Mouse (Mus musculus) liver, embryonic 12.5 days (tissue): ENCODE data around the gene Gm17349. TPM values are rescaled to one million over a fixed set of nuclear protein-coding genes. Genes with fewer than 3 reads are reported as not detected.

ENCODE experiments used
- ATAC-seq: fragments of 200-750 bp; cut with Nextera tagmentation; 2 replicates; pipeline ENCODE4 v1.8.0; 2017; ENCODE audit warnings: moderate number of reproducible peaks, mild to moderate bottlenecking, moderate library complexity
- H3K27ac ChIP-seq: fragments of 300-500 bp; sonication (generic); 2 replicates; pipeline ENCODE4 v1.5.1; 2016; ENCODE audit warnings: mild to moderate bottlenecking
- H3K27me3 ChIP-seq: fragments of 300-500 bp; sonication (generic); replicated peaks from 2 replicates; pipeline ENCODE4 v1.6.1; 2016; ENCODE audit warnings: mild to moderate bottlenecking, moderate library complexity
- H3K36me3 ChIP-seq: fragments of 300-500 bp; sonication (generic); 2 replicates; pipeline ENCODE4 v1.6.1; 2016; ENCODE audit warnings: mild to moderate bottlenecking, moderate library complexity
- H3K4me1 ChIP-seq: fragments of 300-500 bp; sonication (generic); 2 replicates; pipeline ENCODE4 v1.6.1; 2016
- H3K4me2 ChIP-seq: fragments of 300-500 bp; sonication (generic); 2 replicates; pipeline ENCODE4 v1.6.1; 2016; ENCODE audit warnings: mild to moderate bottlenecking, moderate library complexity
- H3K4me3 ChIP-seq: fragments of 300-500 bp; sonication (generic); 2 replicates; pipeline ENCODE4 v1.5.1; 2016; ENCODE audit warnings: mild to moderate bottlenecking, moderate library complexity
- H3K9ac ChIP-seq: fragments of 300-500 bp; sonication (generic); 2 replicates; pipeline ENCODE4 v1.6.1; 2016; ENCODE audit warnings: mild to moderate bottlenecking, moderate library complexity
- H3K9me3 ChIP-seq: fragments of 300-500 bp; sonication (generic); replicated peaks from 2 replicates; pipeline ENCODE4 v1.6.1; 2016; ENCODE audit warnings: mild to moderate bottlenecking, moderate library complexity
- WGBS: fragments of 180-500 bp; shearing (Covaris S2); methylation state at CpG from one replicate; pipeline ENCODE4 v1.1.7; 2016; ENCODE audit not compliant: insufficient replicate concordance; 5-methylcytosine and 5-hydroxymethylcytosine counted together
- polyA plus RNA-seq: library from polyadenylated mRNA; unstranded; fragments of >200 nt; fragmentation: Nextera tagmentation; extraction: Ambion mirVana; gene quantifications from 2 replicates; pipeline ENCODE4 v1.2.1, GENCODE M21; 2016

The Gm17349 gene
- polyA plus RNA-seq, 1 experiment from 2014 or later = not detected

DNA sequence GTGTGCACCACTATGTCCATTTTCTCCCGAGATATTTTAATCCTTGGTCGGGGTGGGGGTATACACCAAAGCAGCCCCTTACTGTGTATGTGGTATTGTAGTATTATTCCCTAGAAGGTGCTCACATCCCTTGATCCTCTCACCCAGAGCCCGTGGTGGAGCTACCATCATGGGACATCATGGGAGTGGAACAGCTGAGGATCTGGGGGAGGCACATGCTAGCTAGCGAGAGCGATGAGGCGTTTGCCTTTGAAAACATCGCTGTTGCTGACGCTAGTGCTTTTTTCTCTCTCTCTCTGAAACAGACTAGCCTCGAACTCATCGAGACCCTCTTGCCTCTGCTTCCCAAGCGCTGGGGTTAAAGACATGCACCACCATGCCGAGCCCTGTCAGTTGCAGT, 11.5 kb upstream of the Gm17349 start:
- 81% methylated on average over 12 of the region's 12 CpGs for WGBS
- no peak overlapping the region for H3K9ac ChIP-seq
- ATAC-seq = no peak

DNA sequence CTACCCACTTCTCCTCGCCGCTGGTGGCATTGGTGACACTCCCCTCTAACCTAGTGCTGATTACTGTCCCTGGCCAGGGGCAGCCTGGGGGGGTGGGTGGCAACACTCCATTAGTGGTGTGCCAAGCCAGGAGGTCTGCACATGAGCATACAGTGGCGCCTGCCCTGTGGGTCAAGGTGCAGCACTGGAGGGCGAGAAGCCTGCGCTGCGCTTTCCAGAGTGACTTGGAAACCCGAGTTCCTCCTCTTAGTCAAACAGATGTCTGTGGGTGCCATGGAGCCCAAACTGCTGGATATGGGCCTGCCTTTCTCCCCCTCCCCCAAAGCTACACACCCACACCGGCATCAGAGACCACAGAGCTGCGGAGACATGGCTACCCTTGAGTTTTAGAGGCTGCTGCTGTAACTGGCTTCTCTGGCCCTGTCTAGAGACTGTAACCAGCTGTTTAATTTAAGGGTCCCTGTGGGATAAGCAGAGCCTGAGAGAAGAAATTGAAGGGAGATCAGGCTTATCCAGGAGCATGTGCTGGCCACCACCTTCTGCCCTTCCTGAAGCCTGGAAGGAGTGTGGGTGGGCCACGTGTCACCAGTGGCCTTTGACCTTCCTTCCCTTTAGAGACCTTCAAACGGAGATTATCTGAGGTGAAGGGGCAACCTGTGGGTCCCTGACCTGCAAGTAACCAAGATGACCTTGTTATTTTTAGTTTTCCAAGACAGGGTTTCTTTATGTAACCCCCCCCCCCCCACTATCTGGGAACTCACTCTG, 10.9 kb upstream of the Gm17349 start:
- peaks cover 23% of the 10 kb centered on the region for H3K4me1 ChIP-seq
- no peak overlapping the region for H3K9ac ChIP-seq
- no peaks in the 10 kb centered on the region for H3K9me3 ChIP-seq
- no peak for ATAC-seq
- H3K4me2 ChIP-seq = no peak overlapping the region
- peak overlapping the region; percentile 46; the same call in 1 of the 2 replicates for H3K27ac ChIP-seq
- H3K27me3 ChIP-seq = no peaks in the 10 kb centered on the region
- peaks cover 38% of the 10 kb centered on the region for H3K36me3 ChIP-seq
- WGBS = 66% methylated on average over 11 of the region's 11 CpGs
- no peak overlapping the region for H3K4me3 ChIP-seq

More for the DNA sequence above, 11.5 kb upstream of the Gm17349 start:
- H3K9me3 ChIP-seq = no peaks in the 10 kb centered on the region
- no peaks in the 10 kb centered on the region for H3K27me3 ChIP-seq
- H3K27ac ChIP-seq = no peak overlapping the region
- H3K4me1 ChIP-seq = peaks cover 23% of the 10 kb centered on the region
- peaks cover 32% of the 10 kb centered on the region for H3K36me3 ChIP-seq
- H3K4me2 ChIP-seq = no peak overlapping the region
- H3K4me3 ChIP-seq = no peak overlapping the region

DNA sequence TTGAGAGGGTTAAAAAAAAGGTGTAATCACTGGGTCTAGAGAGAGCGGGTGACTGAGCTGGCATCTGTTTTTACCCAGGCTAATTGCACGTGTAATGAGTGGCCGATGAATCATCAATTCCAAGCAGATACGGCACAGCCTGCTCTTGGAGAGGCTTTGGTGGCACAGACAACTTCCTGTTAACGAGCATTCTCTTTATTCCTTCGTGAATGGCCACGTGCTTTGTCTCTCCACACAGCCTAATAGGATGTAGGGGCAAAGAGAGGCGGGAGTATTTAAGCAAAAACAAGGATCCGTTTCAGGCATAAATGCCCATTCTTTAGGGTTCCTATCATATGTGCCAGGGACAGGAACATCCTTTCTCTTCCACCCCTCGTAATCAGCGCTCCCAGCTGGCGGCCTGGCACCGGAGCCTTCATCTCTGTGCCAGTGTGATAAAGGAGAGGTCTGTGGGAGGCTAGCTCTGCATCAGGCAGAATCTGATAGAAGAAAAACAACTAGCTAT, 10.1 kb upstream of the Gm17349 start:
- no peaks in the 10 kb centered on the region for H3K9me3 ChIP-seq
- peaks cover 23% of the 10 kb centered on the region for H3K4me1 ChIP-seq
- no peaks in the 10 kb centered on the region for H3K27me3 ChIP-seq
- 0 out of 2 replicates have a peak overlapping the region, but pooled peaks have one; percentile 46 for H3K27ac ChIP-seq
- ATAC-seq = no peak
- no peak overlapping the region for H3K4me2 ChIP-seq
- H3K36me3 ChIP-seq = peaks cover 42% of the 10 kb centered on the region
- H3K4me3 ChIP-seq = no peak overlapping the region
- WGBS = 67% methylated on average over 13 of the region's 13 CpGs
- H3K9ac ChIP-seq = no peak overlapping the region

DNA sequence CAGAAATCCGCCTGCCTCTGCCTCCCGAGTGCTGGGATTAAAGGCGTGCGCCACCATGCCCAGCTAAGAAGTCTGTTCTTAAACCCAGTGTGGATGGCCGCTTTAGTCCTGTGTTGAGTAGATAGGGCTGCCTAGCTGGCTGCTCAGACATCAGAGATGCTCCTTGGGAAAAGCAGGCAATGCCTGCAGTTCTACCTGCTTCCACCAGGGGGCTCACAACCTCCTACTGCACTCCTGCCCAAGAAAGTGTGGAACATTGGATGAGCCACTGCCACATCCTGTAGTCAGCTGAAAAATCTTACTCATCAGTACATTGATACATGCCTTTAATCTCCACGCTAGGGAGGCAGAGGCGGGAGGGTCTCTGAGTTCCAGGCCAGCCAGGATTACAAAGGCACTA, 9.6 kb upstream of the Gm17349 start:
- 36% methylated on average over 7 of the region's 7 CpGs for WGBS
- ATAC-seq = peak; percentile 28; the same call in 1 of the 2 replicates
- H3K9me3 ChIP-seq = no peaks in the 10 kb centered on the region
- H3K9ac ChIP-seq = no peak overlapping the region
- H3K27me3 ChIP-seq = no peaks in the 10 kb centered on the region
- no peak overlapping the region for H3K27ac ChIP-seq
- H3K36me3 ChIP-seq = peaks cover 46% of the 10 kb centered on the region
- H3K4me1 ChIP-seq = peaks cover 23% of the 10 kb centered on the region
- no peak overlapping the region for H3K4me3 ChIP-seq
- no peak overlapping the region for H3K4me2 ChIP-seq

DNA sequence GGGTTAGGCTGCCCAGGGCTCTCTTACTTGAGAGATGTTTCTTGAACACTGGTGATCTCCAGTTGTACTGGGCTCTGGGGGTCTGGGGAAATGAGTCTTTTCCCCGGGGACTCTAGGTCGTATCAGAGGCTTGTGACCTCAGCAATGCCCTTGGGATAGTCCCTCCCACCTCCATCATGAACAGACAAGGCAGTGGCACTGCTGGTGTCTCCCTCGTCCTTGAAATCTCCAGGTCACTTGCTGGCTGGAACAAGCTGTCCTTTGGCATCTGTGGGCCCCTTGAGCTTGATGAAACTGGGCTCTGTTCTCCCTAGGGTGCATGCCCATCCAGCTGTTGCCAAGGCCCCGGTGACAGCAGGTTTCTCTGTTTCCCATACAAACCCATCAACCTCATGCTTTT, 8.9 kb upstream of the Gm17349 start:
- Histone ChIP-seq H3K27me3 (no peaks in the 10 kb centered on the region), H3K4me2 (no peak overlapping the region), H3K4me1 (peaks cover 23% of the 10 kb centered on the region), H3K27ac (no peak overlapping the region), H3K4me3 (no peak overlapping the region), H3K36me3 (peaks cover 53% of the 10 kb centered on the region), H3K9ac (no peak overlapping the region), H3K9me3 (no peaks in the 10 kb centered on the region)
- 67% methylated on average over 4 of the region's 4 CpGs for WGBS
- no peak for ATAC-seq

DNA sequence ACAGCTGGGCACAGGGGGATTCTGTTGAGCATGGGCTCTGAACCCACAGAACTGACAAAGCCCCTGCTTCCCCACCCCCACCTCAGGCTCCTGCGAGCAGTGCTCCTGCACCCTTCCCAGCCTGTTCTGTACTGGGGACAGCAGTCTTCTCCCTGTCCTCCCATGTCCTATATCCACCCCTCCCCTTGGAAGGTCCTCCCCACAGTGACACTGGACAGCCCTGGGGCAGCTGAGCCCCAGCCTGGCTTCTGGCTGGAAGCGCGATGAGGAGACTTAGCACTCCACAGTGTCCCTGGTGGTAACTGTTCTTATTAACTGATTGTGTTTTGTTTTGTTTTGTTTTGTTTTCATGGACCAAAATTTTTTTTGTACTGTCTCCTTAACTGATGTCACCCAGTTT, 8.3 kb upstream of the Gm17349 start:
- H3K9me3 ChIP-seq = no peaks in the 10 kb centered on the region
- H3K4me1 ChIP-seq = peaks cover 23% of the 10 kb centered on the region
- no peak overlapping the region for H3K4me2 ChIP-seq
- H3K27ac ChIP-seq = no peak overlapping the region
- WGBS = 81% methylated on average over 3 of the region's 3 CpGs
- H3K27me3 ChIP-seq = no peaks in the 10 kb centered on the region
- no peak overlapping the region for H3K4me3 ChIP-seq
- no peak overlapping the region for H3K9ac ChIP-seq
- peaks cover 59% of the 10 kb centered on the region for H3K36me3 ChIP-seq
- no peak for ATAC-seq

DNA sequence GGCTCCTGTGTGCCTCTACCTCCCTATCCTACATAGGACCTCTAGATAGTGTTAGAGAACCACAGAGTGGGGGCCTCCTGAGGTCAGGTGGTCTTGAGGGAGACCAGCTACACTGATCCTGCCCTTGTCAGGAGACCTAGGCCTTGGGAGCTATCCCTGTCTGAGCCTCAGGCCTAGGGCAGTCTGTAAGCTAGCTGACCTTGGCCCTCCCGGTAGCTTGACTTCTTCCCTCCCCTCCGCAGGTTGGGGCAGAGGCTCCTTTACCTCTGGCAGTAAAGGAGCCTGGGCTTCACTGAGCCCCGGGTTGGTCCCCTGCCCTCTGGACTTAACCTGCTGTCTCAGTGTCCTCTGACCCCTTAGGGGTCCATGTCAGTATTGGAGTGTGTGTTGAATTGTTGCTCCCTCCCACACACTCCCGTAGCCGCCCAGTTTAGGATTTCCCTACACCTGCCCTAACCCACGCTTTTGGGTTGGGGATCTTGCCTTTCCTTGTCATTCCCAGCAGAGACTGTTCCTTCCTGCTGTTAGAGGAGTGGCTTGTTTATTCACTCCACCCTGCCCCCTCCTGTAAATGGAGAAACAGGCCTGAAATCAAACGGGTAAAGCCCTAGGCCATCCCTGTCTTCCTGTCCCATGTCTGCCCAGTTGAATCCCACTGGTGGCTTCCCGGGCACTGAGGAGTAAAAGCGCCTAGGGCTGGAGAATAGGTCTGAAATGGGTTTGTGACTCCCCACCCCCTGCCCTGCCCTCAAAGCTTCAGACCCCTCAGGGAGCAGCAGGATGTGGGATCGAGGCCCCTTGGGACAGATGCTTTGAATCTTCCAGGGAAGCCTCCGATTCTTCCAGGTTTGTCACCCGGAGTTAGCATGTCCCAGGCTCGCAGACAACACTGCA, 7.6 kb upstream of the Gm17349 start:
- no peak for ATAC-seq
- Histone ChIP-seq H3K4me2 (no peak overlapping the region), H3K27me3 (no peaks in the 10 kb centered on the region), H3K27ac (no peak overlapping the region), H3K4me3 (no peak overlapping the region), H3K36me3 (peaks cover 65% of the 10 kb centered on the region), H3K9ac (no peak overlapping the region), H3K4me1 (peaks cover 23% of the 10 kb centered on the region), H3K9me3 (no peaks in the 10 kb centered on the region)
- 75% methylated on average over 13 of the region's 13 CpGs for WGBS

DNA sequence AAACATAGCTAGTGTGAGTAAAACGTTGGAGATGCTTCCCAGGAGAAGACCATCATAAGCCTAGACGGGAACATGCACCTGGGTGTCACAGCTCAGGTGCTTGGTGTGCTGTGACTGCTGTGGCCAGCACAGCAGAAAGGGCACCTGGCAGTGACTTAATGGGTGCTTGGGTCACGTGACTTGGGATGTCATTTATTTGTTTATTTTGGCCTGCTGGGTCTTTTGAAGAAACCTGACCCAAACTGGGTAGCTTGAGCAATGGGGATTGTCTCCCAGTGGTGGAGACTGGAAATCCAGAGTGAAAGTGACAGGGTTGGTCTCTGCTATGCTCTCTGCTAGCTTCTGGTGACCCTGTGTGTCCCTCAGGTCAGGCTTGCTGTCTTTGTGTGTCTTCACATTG, 6.2 kb upstream of the Gm17349 start:
- Histone ChIP-seq H3K36me3 (peaks cover 79% of the 10 kb centered on the region), H3K4me1 (peaks cover 16% of the 10 kb centered on the region)
- 65% methylated on average over 3 of the region's 3 CpGs for whole genome bisulfite sequencing

DNA sequence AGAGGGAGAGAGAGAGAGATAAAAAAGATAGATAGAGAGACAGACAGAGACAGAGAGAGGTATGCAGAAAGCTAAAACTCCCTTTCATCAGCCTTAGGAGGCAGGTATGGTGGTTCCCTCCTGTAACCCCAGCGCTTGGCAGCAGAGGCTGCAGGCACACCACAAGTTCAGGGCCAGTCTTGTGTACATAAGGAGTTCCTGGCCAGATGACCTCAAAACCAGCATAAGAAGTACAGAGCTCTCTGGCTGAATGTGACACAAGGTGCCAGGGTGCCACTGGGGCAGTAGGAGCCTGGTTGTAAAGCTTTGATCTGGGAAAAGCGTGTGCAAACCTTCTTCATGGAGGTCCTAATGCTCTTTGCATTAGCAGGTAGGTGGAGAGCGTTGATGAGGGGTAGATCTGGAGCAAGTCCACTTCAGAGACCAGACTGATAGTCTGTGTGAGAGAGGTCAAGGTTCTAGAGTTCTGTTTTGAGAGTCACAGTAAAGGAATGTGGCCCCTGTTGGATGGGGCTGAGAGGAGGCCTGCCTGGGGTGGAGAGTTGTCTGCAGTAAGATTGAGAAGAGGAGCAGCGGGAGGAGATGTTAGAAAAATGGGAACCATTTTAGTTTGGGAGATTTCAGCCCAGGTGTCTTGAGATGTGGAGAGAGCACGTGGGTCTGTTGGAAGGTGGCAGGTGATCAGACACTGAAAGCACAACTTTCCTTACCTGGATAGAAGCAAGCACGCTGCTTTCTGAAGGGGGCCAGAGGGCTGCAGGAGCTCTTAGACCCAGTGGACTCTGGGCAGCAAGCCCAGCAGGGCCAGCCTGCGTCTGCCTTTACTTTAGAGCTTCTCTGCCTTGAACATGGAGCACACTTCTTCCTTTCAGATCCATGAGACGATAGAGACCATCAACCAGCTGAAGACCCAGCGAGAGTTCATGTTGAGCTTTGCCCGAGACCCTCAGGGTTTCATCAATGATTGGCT, 5.2 kb upstream of the Gm17349 start:
- H3K4me1 ChIP-seq = peaks cover 6% of the 10 kb centered on the region
- H3K4me3 ChIP-seq = no peak overlapping the region
- ATAC-seq = no peak
- 78% methylated on average over 10 of the region's 10 CpGs for WGBS
- no peaks in the 10 kb centered on the region for H3K9me3 ChIP-seq
- H3K27ac ChIP-seq = peak overlapping the region; percentile 10; the same call in 1 of the 2 replicates
- no peak overlapping the region for H3K9ac ChIP-seq
- H3K4me2 ChIP-seq = no peak overlapping the region
- no peaks in the 10 kb centered on the region for H3K27me3 ChIP-seq
- H3K36me3 ChIP-seq = peaks cover 86% of the 10 kb centered on the region

More for the DNA sequence above, 6.2 kb upstream of the Gm17349 start:
- Histone ChIP-seq H3K27me3 (no peaks in the 10 kb centered on the region), H3K4me3 (no peak overlapping the region), H3K9ac (no peak overlapping the region), H3K27ac (no peak overlapping the region), H3K4me2 (no peak overlapping the region), H3K9me3 (no peaks in the 10 kb centered on the region)
- no peak for ATAC-seq

DNA sequence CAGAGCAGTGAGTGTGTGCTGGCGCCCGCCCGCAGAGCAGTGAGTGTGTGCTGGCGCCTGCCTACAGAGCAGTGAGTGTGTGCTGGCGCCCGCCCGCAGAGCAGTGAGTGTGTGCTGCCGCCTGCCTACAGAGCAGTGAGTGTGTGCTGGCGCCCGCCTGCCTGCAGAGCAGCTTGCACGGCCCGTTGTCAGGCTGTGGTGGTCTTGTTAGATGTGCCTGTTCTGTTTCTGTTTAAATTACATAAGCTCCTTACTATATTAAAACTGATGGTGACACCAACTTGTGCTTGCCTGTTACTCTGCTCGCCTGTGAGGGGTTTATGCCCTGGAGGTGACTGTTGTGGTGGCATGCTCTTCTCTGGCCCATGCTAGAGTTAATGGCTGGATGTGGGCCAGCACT, 2.9 kb upstream of the Gm17349 start:
- no peak for ATAC-seq
- Histone ChIP-seq H3K4me3 (no peak overlapping the region), H3K27ac (no peak overlapping the region), H3K4me2 (no peak overlapping the region), H3K4me1 (peaks cover 14% of the 10 kb centered on the region), H3K27me3 (no peaks in the 10 kb centered on the region), H3K9ac (no peak overlapping the region), H3K36me3 (peaks cover 91% of the 10 kb centered on the region), H3K9me3 (no peaks in the 10 kb centered on the region)
- 91% methylated on average over 13 of the region's 13 CpGs for WGBS

DNA sequence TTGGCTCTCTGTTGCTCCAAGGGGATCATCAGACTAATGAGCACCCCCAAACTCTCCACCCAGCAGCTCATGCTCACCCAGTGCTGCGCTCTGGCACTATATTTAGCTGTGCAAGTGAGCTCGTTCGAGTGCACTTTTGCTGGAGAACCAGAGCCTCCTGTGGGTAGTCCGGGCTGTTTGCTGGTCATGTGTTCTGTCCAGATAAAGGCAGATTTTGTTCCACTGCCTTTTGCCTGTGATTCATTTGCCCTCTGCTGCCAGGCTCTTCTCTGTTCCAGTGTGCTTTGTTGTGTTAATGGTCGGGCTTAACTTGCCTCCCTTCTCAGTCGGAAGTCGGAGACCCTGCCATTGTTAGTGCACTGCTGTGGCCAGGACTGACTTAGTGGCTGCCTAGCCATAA, 409 bp downstream of the Gm17349 start:
- H3K9ac ChIP-seq = no peak overlapping the region
- H3K27me3 ChIP-seq = peaks cover 5% of the 10 kb centered on the region; the same call in 1 of the 2 replicates
- ATAC-seq = no peak
- WGBS = 64% methylated on average over 7 of the region's 7 CpGs
- no peak overlapping the region for H3K4me3 ChIP-seq
- H3K4me2 ChIP-seq = no peak overlapping the region
- H3K27ac ChIP-seq = no peak overlapping the region; the same call in 1 of the 2 replicates
- peaks cover 40% of the 10 kb centered on the region for H3K4me1 ChIP-seq
- no peaks in the 10 kb centered on the region for H3K9me3 ChIP-seq
- H3K36me3 ChIP-seq = peaks cover 58% of the 10 kb centered on the region
